Mouse (Mus musculus) limb, embryonic 13.5 days (tissue): ENCODE data around the gene Vcan. TPM values are rescaled to one million over a fixed set of nuclear protein-coding genes. Genes with fewer than 3 reads are reported as not detected.

Experiments used
- ATAC-seq: fragments of 200-750 bp; cut with Nextera tagmentation; 2 replicates; pipeline ENCODE4 v1.8.0; 2017; ENCODE audit warnings: low read depth, moderate number of reproducible peaks, moderate TSS enrichment; ENCODE audit not compliant: low FRiP score
- H3K27ac ChIP-seq: fragments of 300-500 bp; sonication (generic); 2 replicates; pipeline ENCODE4 v1.5.1; 2015; ENCODE audit warnings: inconsistent platforms, mild to moderate bottlenecking, moderate library complexity
- H3K27me3 ChIP-seq: fragments of 300-500 bp; sonication (generic); 2 replicates; pipeline ENCODE4 v1.6.1; 2015; ENCODE audit warnings: mild to moderate bottlenecking, inconsistent platforms
- H3K36me3 ChIP-seq: fragments of 300-500 bp; sonication (generic); 2 replicates; pipeline ENCODE4 v1.6.1; 2015; ENCODE audit warnings: inconsistent platforms, mild to moderate bottlenecking, moderate library complexity
- H3K4me1 ChIP-seq: fragments of 300-500 bp; sonication (generic); 2 replicates; pipeline ENCODE4 v1.6.1; 2015; ENCODE audit warnings: inconsistent platforms
- H3K4me2 ChIP-seq: fragments of 300-500 bp; sonication (generic); replicated peaks from 2 replicates; pipeline ENCODE4 v1.6.1; 2015; ENCODE audit warnings: inconsistent platforms, mild to moderate bottlenecking, moderate library complexity
- H3K4me3 ChIP-seq: fragments of 300-500 bp; sonication (generic); 2 replicates; pipeline ENCODE4 v1.5.1; 2015; ENCODE audit warnings: moderate library complexity, mild to moderate bottlenecking, inconsistent platforms
- H3K9ac ChIP-seq: fragments of 300-500 bp; sonication (generic); 2 replicates; pipeline ENCODE4 v1.6.1; 2015; ENCODE audit warnings: mild to moderate bottlenecking, inconsistent platforms
- H3K9me3 ChIP-seq: fragments of 300-500 bp; sonication (generic); 2 replicates; pipeline ENCODE4 v1.6.1; 2016; ENCODE audit warnings: inconsistent platforms
- WGBS: fragments of 180-500 bp; shearing (Covaris S2); methylation state at CpG from one replicate; pipeline ENCODE4 v1.1.7; 2015; 5-methylcytosine and 5-hydroxymethylcytosine counted together
- polyA plus RNA-seq: library from polyadenylated mRNA; unstranded; fragments of >200 nt; fragmentation: Nextera tagmentation; extraction: Ambion mirVana; gene quantifications from 2 replicates; pipeline ENCODE4 v1.2.1, GENCODE M21; 2015

The Vcan gene
- polyA plus RNA-seq, 1 experiment from 2014 or later, result 144 TPM

- no peak overlapping the region for H3K4me2 ChIP-seq
- peaks cover 24% of the 10 kb centered on the region for H3K36me3 ChIP-seq
- H3K4me3 ChIP-seq, result no peak overlapping the region
- H3K9me3 ChIP-seq, result no peaks in the 10 kb centered on the region
- 0 out of 2 replicates have a peak, but pooled peaks cover 9% of the 10 kb centered on the region for H3K4me1 ChIP-seq
- no peak overlapping the region for H3K9ac ChIP-seq
- 0 out of 2 replicates have a peak overlapping the region, but pooled peaks have one; percentile 1 for H3K27ac ChIP-seq
- 87% methylated on average over 2 of the region's 2 CpGs for WGBS
- H3K27me3 ChIP-seq, result no peaks in the 10 kb centered on the region
- ATAC-seq, result no peak
These were observed 89.0 kb downstream of the Vcan start for GRCm38 (mm10) chr13:89653279-89653678.

GRCm38 (mm10) chr13:89652773-89653172 is 89.5 kb downstream of the Vcan start:
- WGBS, result 46% methylated on average over 1 of the region's 1 CpGs
- H3K4me3 ChIP-seq, result no peak overlapping the region
- H3K27ac ChIP-seq, result 0 out of 2 replicates have a peak overlapping the region, but pooled peaks have one; percentile 1
- H3K27me3 ChIP-seq, result no peaks in the 10 kb centered on the region
- H3K4me1 ChIP-seq, result 0 out of 2 replicates have a peak, but pooled peaks cover 9% of the 10 kb centered on the region
- H3K9ac ChIP-seq, result no peak overlapping the region
- no peak for ATAC-seq
- no peak overlapping the region for H3K4me2 ChIP-seq
- no peaks in the 10 kb centered on the region for H3K9me3 ChIP-seq
- H3K36me3 ChIP-seq, result peaks cover 24% of the 10 kb centered on the region

- ATAC-seq, result no peak
- Histone ChIP-seq H3K9me3 (no peaks in the 10 kb centered on the region), H3K27ac (no peak overlapping the region), H3K27me3 (no peaks in the 10 kb centered on the region), H3K4me1 (0 out of 2 replicates have a peak, but pooled peaks cover 9% of the 10 kb centered on the region), H3K36me3 (no peaks in the 10 kb centered on the region), H3K4me3 (no peak overlapping the region), H3K4me2 (no peak overlapping the region), H3K9ac (no peak overlapping the region)
- 72% methylated on average over 2 of the region's 2 CpGs for WGBS
These were observed 96.7 kb downstream of the Vcan start for GRCm38 (mm10) chr13:89645589-89645988.

- Histone ChIP-seq H3K4me3 (no peak overlapping the region), H3K4me2 (no peak overlapping the region), H3K27ac (no peak overlapping the region), H3K9me3 (no peaks in the 10 kb centered on the region), H3K27me3 (no peaks in the 10 kb centered on the region), H3K36me3 (no peaks in the 10 kb centered on the region), H3K9ac (no peak overlapping the region), H3K4me1 (no peaks in the 10 kb centered on the region)
- WGBS, result 79% methylated on average over 3 of the region's 3 CpGs
- no peak for ATAC-seq
These were observed 105.3 kb downstream of the Vcan start for GRCm38 (mm10) chr13:89637012-89637411.

GRCm38 (mm10) chr13:89634137-89634683 is 108.1 kb downstream of the Vcan start:
- no peak overlapping the region for H3K4me3 ChIP-seq
- no peak overlapping the region for H3K27ac ChIP-seq
- H3K4me2 ChIP-seq, result no peak overlapping the region
- H3K9me3 ChIP-seq, result no peaks in the 10 kb centered on the region
- ATAC-seq, result peak; percentile 64; the same call in 1 of the 2 replicates
- no peak overlapping the region for H3K9ac ChIP-seq
- no peaks in the 10 kb centered on the region for H3K27me3 ChIP-seq
- H3K4me1 ChIP-seq, result no peaks in the 10 kb centered on the region
- H3K36me3 ChIP-seq, result no peaks in the 10 kb centered on the region
- 28% methylated on average over 4 of the region's 4 CpGs for WGBS

GRCm38 (mm10) chr13:89619064-89619463 is 123.2 kb downstream of the Vcan start:
- H3K27me3 ChIP-seq, result no peaks in the 10 kb centered on the region
- no peaks in the 10 kb centered on the region for H3K36me3 ChIP-seq
- H3K4me1 ChIP-seq, result no peaks in the 10 kb centered on the region
- no peak overlapping the region for H3K27ac ChIP-seq
- H3K4me3 ChIP-seq, result no peak overlapping the region
- H3K4me2 ChIP-seq, result no peak overlapping the region
- no peak overlapping the region for H3K9ac ChIP-seq
- no peak for ATAC-seq
- 78% methylated on average over 3 of the region's 3 CpGs for WGBS
- no peaks in the 10 kb centered on the region for H3K9me3 ChIP-seq

- Histone ChIP-seq H3K4me3 (no peak overlapping the region), H3K27ac (no peak overlapping the region), H3K9ac (no peak overlapping the region), H3K4me1 (no peaks in the 10 kb centered on the region), H3K36me3 (no peaks in the 10 kb centered on the region; the same call in 1 of the 2 replicates), H3K9me3 (no peaks in the 10 kb centered on the region), H3K27me3 (no peaks in the 10 kb centered on the region), H3K4me2 (no peak overlapping the region)
- no peak for ATAC-seq
- 63% methylated on average over 3 of the region's 3 CpGs for WGBS
These were observed 134.9 kb downstream of the Vcan start for GRCm38 (mm10) chr13:89607399-89607798.

Other genes with a start within 250 kb of the Vcan start
- gene Hapln1, start 202.7 kb downstream of the Vcan start, polyA plus RNA-seq, result 46.5 and 50.8 TPM in 2 replicates